Mouse (Mus musculus): Measurements from ENCODE around the gene Mtmr12.
A peak's percentile ranks its signal among the peaks of the same experiment; 100 is the strongest.
"Not testable (repeated sequence)": the region's sequence is repeated elsewhere in the genome, so short reads cannot be mapped to it uniquely, and the experiment has no call there.

Gene Mtmr12

GRCm38 (mm10) chr15:12212266-12212665, 7.4 kb downstream of the Mtmr12 start:
- DNase-seq = no peak

GRCm38 (mm10) chr15:12214531-12215414, 9.9 kb downstream of the Mtmr12 start:
- DNase-seq = no peak

GRCm38 (mm10) chr15:12215415-12215718, 10.5 kb downstream of the Mtmr12 start:
- DNase-seq = no peak

- DNase-seq = no peak
These were observed 11.3 kb downstream of the Mtmr12 start for GRCm38 (mm10) chr15:12216119-12216518.

- no peak for DNase-seq
These were observed 12.0 kb downstream of the Mtmr12 start for GRCm38 (mm10) chr15:12216798-12217197.

- not testable (repeated sequence) for DNase-seq
These were observed 12.5 kb downstream of the Mtmr12 start for GRCm38 (mm10) chr15:12217332-12217731.

- DNase-seq = no peak
These were observed 13.0 kb downstream of the Mtmr12 start for GRCm38 (mm10) chr15:12217849-12218248.

GRCm38 (mm10) chr15:12218583-12219382, 14.0 kb downstream of the Mtmr12 start:
- DNase-seq = peak; percentile 44

- no peak for DNase-seq
These were observed 16.3 kb downstream of the Mtmr12 start for GRCm38 (mm10) chr15:12221131-12221530.

GRCm38 (mm10) chr15:12222564-12223302, 17.9 kb downstream of the Mtmr12 start:
- DNase-seq = no peak

GRCm38 (mm10) chr15:12223393-12223792, 18.6 kb downstream of the Mtmr12 start:
- DNase-seq = no peak

GRCm38 (mm10) chr15:12224239-12224638, 19.4 kb downstream of the Mtmr12 start:
- DNase-seq = no peak

- peak; percentile 34 for DNase-seq
These were observed 20.2 kb downstream of the Mtmr12 start for GRCm38 (mm10) chr15:12225062-12225461.

- DNase-seq = no peak
These were observed 22.1 kb downstream of the Mtmr12 start for GRCm38 (mm10) chr15:12226908-12227307.

GRCm38 (mm10) chr15:12227355-12227754, 22.5 kb downstream of the Mtmr12 start:
- DNase-seq = no peak

GRCm38 (mm10) chr15:12229603-12230242, 24.9 kb downstream of the Mtmr12 start:
- no peak for DNase-seq

GRCm38 (mm10) chr15:12230243-12230935, 25.6 kb downstream of the Mtmr12 start:
- DNase-seq = peak; percentile 42

- peak; percentile 23 for DNase-seq
These were observed 26.6 kb downstream of the Mtmr12 start for GRCm38 (mm10) chr15:12231462-12231861.

- DNase-seq = peak; percentile 62
These were observed 27.6 kb downstream of the Mtmr12 start for GRCm38 (mm10) chr15:12232429-12232828.

- no peak for DNase-seq
These were observed 28.2 kb downstream of the Mtmr12 start for GRCm38 (mm10) chr15:12233021-12233420.

- DNase-seq = no peak
These were observed 30.7 kb downstream of the Mtmr12 start for GRCm38 (mm10) chr15:12235559-12235958.

GRCm38 (mm10) chr15:12235983-12236382, 31.2 kb downstream of the Mtmr12 start:
- DNase-seq = no peak

Measured in lung, postnatal 36 days (tissue).